Mouse (Mus musculus): ENCODE data around the gene Olfr1386. TPM values are rescaled to one million over a fixed set of nuclear protein-coding genes. Genes with fewer than 3 reads are reported as not detected.

Olfr1386 gene
- polyA plus RNA-seq, 1 experiment from 2014 or later: not detected

Other genes with a start within 250 kb of the Olfr1386 start
- gene Mgat1, start 220.9 kb upstream of the Olfr1386 start, polyA plus RNA-seq (2015; fragmentation: Nextera tagmentation; extraction: Ambion mirVana): 34.0 and 46.2 TPM in 2 replicates
- gene Olfr1393, start 186.7 kb upstream of the Olfr1386 start, polyA plus RNA-seq (2015; fragmentation: Nextera tagmentation; extraction: Ambion mirVana): not detected in 2 replicates
- not detected in 2 replicates for gene Olfr1392, start 179.8 kb upstream of the Olfr1386 start, polyA plus RNA-seq (2015; fragmentation: Nextera tagmentation; extraction: Ambion mirVana)
- not detected in 2 replicates for gene Olfr10, start 160.3 kb upstream of the Olfr1386 start, polyA plus RNA-seq (2015; fragmentation: Nextera tagmentation; extraction: Ambion mirVana)
- not detected in 2 replicates for gene Olfr1391, start 142.3 kb upstream of the Olfr1386 start, polyA plus RNA-seq (2015; fragmentation: Nextera tagmentation; extraction: Ambion mirVana)
- gene Olfr1390, start 129.9 kb upstream of the Olfr1386 start, polyA plus RNA-seq (2015; fragmentation: Nextera tagmentation; extraction: Ambion mirVana): not detected in 2 replicates
- not detected in 2 replicates for gene Olfr1389, start 42.0 kb upstream of the Olfr1386 start, polyA plus RNA-seq (2015; fragmentation: Nextera tagmentation; extraction: Ambion mirVana)
- gene Olfr1388, start 28.4 kb upstream of the Olfr1386 start, polyA plus RNA-seq (2015; fragmentation: Nextera tagmentation; extraction: Ambion mirVana): not detected in 2 replicates
- not detected in 2 replicates for gene Olfr1387, start 9.7 kb upstream of the Olfr1386 start, polyA plus RNA-seq (2015; fragmentation: Nextera tagmentation; extraction: Ambion mirVana)
- not detected in 2 replicates for gene Olfr1385, start 24.0 kb downstream of the Olfr1386 start, polyA plus RNA-seq (2015; fragmentation: Nextera tagmentation; extraction: Ambion mirVana)
- not detected in 2 replicates for gene Olfr1384, start 41.7 kb downstream of the Olfr1386 start, polyA plus RNA-seq (2015; fragmentation: Nextera tagmentation; extraction: Ambion mirVana)
- gene Olfr1383, start 54.6 kb downstream of the Olfr1386 start, polyA plus RNA-seq (2015; fragmentation: Nextera tagmentation; extraction: Ambion mirVana): not detected in 2 replicates
- gene Olfr1382, start 63.2 kb downstream of the Olfr1386 start, polyA plus RNA-seq (2015; fragmentation: Nextera tagmentation; extraction: Ambion mirVana): not detected in 2 replicates
- gene Olfr1381, start 78.4 kb downstream of the Olfr1386 start, polyA plus RNA-seq (2015; fragmentation: Nextera tagmentation; extraction: Ambion mirVana): not detected in 2 replicates
- not detected in 2 replicates for gene Olfr1380, start 91.8 kb downstream of the Olfr1386 start, polyA plus RNA-seq (2015; fragmentation: Nextera tagmentation; extraction: Ambion mirVana)
- gene Flt4, start 144.2 kb downstream of the Olfr1386 start, polyA plus RNA-seq (2015; fragmentation: Nextera tagmentation; extraction: Ambion mirVana): 1.7 and 2.1 TPM in 2 replicates
- not detected in 2 replicates for gene Scgb3a1, start 198.6 kb downstream of the Olfr1386 start, polyA plus RNA-seq (2015; fragmentation: Nextera tagmentation; extraction: Ambion mirVana)
- 31.2 and 34.6 TPM in 2 replicates for gene Cnot6, start 247.7 kb downstream of the Olfr1386 start, polyA plus RNA-seq (2015; fragmentation: Nextera tagmentation; extraction: Ambion mirVana)